Mouse (Mus musculus): ENCODE results near the gene Mknk2.

Gene Mknk2

DNA sequence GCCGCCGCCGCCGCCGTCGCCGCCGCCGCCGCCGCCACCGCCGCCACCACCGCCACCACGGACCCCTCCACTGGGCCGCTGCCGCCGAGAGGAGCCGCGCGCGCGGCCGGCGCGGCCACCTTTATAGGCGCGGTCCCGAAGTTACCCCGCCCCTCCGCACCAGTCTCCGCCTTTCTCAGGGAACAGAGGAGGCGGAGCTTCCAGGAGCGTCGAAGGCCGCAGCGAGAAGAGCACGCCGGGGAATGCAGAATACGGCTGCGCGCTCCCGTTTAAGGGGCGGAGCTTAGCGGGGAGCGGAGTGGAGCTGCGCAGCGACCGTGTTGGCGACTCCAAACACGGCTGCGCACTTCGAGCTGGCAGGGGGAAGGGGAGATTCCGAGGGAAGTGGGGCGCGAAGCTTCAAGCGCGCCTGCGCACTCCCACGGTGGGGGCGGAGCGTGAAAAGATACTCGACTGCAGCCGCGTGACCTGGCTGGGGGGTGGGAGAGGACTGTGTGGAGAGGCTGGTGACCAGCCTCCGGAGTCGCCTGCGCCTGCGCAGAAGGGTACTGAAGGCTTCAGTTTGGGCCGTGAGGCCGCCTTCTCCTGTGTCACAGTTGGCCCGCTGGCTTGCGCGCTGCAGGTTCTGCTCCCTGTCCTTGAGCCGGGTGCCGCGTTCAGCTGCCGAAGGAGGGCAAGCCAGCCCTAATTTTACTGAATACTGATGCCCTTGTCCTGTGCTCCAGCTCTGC, 1.5 kb downstream of the Mknk2 start:
- H3K27me3 ChIP-seq (ENCODE audit: insufficient read depth, low read length): no peaks in the 10 kb centered on the region
- peaks cover 74% of the 10 kb centered on the region for H3K4me1 ChIP-seq (replicated peaks; ENCODE audit: low read depth, low read length)
- no peak for TF ChIP-seq CTCF (conservative IDR thresholded peaks at IDR 0.05; ENCODE audit: low read length)
- H3K36me3 ChIP-seq (ENCODE audit: insufficient read depth, low read length): peaks cover 37% of the 10 kb centered on the region
- peak overlapping the region; percentile 87 for H3K4me3 ChIP-seq (replicated peaks; ENCODE audit: low read length)
- no peaks in the 10 kb centered on the region for H3K9me3 ChIP-seq (ENCODE audit: low read length)

DNA sequence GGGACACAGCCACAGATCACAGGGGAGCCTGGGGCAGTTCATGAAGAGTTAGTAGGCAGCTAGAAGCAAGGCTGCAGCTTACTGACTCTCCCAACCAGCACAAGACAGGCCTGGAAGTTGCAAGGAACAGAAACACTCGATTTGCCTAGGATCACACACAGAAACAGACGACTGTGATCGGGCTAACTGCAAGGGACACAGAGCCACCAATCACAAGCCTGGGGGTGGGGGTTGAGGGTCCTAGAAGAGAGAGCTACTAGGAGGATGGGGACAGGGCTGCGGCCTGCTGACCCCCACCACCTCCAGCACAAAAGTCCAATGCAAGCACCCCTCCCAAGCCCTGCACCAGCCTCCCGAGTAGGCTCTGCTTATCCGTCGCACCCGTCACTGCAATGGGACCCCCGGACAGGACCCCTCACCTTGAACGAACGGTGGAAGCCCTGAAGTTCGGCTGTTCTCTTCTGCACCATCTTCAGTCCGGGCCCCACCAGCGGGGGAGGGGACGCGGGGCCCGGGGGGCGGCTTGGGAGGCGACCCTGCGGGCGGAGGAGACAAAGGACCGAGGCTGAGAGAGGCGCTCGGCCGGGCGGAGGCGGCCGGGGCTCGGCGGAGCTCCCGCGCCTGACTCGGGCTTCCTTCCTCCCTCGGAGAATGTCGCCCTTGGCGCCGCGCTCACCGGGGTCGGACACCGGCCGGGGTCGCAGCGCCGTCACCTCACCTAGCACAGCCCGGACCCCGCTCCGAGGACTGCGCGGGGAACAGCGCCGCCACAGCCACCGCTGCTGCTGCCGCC, 2.3 kb downstream of the Mknk2 start:
- Histone ChIP-seq H3K27me3 (ENCODE audit: insufficient read depth, low read length) (no peaks in the 10 kb centered on the region), H3K9me3 (ENCODE audit: low read length) (no peaks in the 10 kb centered on the region), H3K4me3 (replicated peaks; ENCODE audit: low read length) (peak overlapping the region; percentile 87)

DNA sequence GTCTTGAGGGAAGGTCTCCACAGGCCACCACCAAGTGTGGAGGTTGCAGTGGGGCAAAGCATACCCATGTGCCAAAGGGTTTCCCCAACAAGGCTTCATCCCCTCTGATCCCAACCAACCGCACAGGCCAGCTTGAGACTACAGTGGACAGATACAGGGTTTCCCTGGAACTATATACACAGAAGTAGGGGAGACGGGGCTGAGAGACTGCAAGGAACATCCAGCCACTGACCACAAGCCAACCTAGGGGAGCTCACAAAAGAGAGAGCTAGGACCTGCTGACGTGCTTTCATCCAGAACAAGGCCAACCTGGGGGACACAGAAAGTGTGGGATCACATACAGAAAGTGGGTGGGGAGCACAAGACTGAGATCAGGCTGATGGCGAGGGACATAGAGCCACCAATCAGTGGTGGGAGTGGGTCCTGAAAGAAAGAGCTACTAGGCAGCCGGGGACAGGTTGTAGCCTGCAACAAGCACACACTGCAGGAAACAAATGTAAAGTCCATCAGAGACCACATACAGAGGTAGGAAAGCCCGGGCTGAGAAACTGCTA, 3.0 kb downstream of the Mknk2 start:
- no peak for TF ChIP-seq POU5F1 (IDR thresholded peaks at IDR 0.05; ENCODE audit: borderline replicate concordance, low read length)
- TF ChIP-seq NANOG (IDR thresholded peaks at IDR 0.05; ENCODE audit: borderline replicate concordance, low read length): no peak
- no peak for TF ChIP-seq CTCF (conservative IDR thresholded peaks at IDR 0.05; ENCODE audit: low read length)
- no peaks in the 10 kb centered on the region for H3K9me3 ChIP-seq (ENCODE audit: low read length)
- H3K4me1 ChIP-seq (replicated peaks; ENCODE audit: low read depth, low read length): peaks cover 69% of the 10 kb centered on the region
- no peaks in the 10 kb centered on the region for H3K27me3 ChIP-seq (ENCODE audit: insufficient read depth, low read length)
- peak overlapping the region; percentile 87 for H3K4me3 ChIP-seq (replicated peaks; ENCODE audit: low read length)
- peaks cover 52% of the 10 kb centered on the region for H3K36me3 ChIP-seq (ENCODE audit: insufficient read depth, low read length)

More for the DNA sequence above, 2.3 kb downstream of the Mknk2 start:
- Histone ChIP-seq H3K4me1 (replicated peaks; ENCODE audit: low read depth, low read length) (peaks cover 74% of the 10 kb centered on the region), H3K36me3 (ENCODE audit: insufficient read depth, low read length) (peaks cover 45% of the 10 kb centered on the region)
- TF ChIP-seq CTCF (conservative IDR thresholded peaks at IDR 0.05; ENCODE audit: low read length) (no peak), POU5F1 (IDR thresholded peaks at IDR 0.05; ENCODE audit: borderline replicate concordance, low read length) (no peak), NANOG (IDR thresholded peaks at IDR 0.05; ENCODE audit: borderline replicate concordance, low read length) (no peak)

DNA sequence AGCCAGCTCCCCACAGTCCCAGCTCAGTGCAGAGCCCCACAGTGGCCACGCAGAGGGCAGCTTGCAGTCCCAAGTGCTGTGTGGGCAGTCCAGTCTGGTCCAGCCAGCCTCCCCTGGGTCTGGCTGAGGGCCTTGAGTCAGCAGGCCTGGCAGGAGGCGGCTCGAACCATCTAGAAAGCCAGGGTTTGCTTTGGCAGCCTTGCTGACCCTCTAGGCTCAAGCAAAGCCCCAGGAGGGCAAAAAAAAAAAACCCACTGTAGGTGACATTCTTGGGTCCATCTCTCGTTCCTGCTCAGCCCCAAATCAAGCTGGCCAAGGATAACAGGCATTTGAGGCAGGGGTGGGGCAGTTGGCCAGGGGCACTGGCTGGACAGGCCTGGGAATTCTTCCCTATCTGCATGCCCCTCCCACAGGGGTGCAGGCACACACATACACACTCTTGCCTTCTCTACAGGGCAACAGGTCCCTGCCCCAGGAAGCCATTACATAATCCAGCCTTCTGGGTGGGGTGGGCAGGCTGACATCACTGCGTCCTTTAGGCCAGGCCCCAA, 3.7 kb downstream of the Mknk2 start:
- Histone ChIP-seq H3K4me3 (replicated peaks; ENCODE audit: low read length) (peak overlapping the region; percentile 87; the same call in 1 of the 2 replicates), H3K9me3 (ENCODE audit: low read length) (no peaks in the 10 kb centered on the region), H3K36me3 (ENCODE audit: insufficient read depth, low read length) (peaks cover 58% of the 10 kb centered on the region), H3K27me3 (ENCODE audit: insufficient read depth, low read length) (no peaks in the 10 kb centered on the region), H3K4me1 (replicated peaks; ENCODE audit: low read depth, low read length) (peaks cover 69% of the 10 kb centered on the region)
- no peak for TF ChIP-seq POU5F1 (IDR thresholded peaks at IDR 0.05; ENCODE audit: borderline replicate concordance, low read length)
- no peak for TF ChIP-seq NANOG (IDR thresholded peaks at IDR 0.05; ENCODE audit: borderline replicate concordance, low read length)

DNA sequence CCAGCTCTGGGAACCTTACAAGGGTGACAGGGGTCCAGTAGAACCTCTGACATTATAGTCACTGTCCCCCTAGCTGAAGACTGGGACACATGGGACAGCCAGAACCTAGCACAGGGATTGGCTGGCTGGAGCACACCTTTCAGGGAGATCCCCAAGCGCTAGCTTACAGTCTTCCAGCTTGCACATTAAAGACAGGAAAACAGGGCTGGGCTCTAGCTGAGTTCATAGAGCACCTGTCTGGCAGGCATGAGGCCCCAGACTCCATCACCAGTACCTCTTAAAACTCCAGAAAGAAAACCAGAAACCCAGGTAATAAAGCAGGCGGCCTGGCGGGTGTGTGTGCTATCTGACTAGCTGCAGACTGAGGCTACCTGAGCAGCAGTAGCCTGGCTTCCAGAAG, 4.2 kb downstream of the Mknk2 start:
- Histone ChIP-seq H3K27me3 (ENCODE audit: insufficient read depth, low read length) (no peaks in the 10 kb centered on the region), H3K4me3 (replicated peaks; ENCODE audit: low read length) (no peak overlapping the region), H3K9me3 (ENCODE audit: low read length) (no peaks in the 10 kb centered on the region), H3K4me1 (replicated peaks; ENCODE audit: low read depth, low read length) (peaks cover 69% of the 10 kb centered on the region), H3K36me3 (ENCODE audit: insufficient read depth, low read length) (peaks cover 64% of the 10 kb centered on the region)
- TF ChIP-seq NANOG (IDR thresholded peaks at IDR 0.05; ENCODE audit: borderline replicate concordance, low read length) (no peak), CTCF (conservative IDR thresholded peaks at IDR 0.05; ENCODE audit: low read length) (no peak), POU5F1 (IDR thresholded peaks at IDR 0.05; ENCODE audit: borderline replicate concordance, low read length) (no peak)

DNA sequence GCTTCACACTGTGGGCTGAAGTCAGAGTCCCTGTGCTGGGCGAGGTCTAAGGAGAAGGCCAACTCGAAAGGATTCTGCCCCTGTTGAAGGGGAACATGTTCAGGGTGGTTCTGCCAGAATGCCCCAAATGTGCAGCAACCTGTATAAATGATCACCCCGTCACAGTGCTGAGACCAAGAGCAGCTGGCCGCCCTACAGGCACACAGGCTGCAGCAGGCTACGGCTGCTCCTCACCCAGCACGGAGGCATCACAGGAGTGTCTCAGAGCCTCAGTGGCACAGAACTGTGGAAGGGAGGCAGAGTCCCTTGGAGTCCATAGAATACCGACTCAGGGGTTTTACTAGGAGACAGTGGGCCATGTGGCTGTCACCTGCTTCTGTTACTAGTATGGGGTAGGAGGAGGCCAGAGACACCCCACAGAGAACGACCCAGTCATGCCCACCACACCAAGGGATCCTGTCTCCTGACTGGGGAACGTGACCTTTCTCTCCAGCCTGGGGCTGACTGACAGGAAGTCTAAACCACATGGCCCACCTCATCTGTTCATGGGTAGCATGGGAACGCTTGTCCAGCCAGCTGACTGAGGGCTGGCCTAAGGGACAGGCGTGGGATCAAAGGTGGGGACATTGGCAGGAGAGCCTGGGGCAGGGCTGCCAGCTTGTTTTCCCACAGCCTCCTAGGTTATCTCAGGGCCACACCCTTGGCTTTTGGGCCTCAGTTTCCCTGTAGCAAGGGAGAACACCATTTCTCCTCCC, 5.8 kb downstream of the Mknk2 start:
- no peaks in the 10 kb centered on the region for H3K9me3 ChIP-seq (ENCODE audit: low read length)
- no peak overlapping the region for H3K4me3 ChIP-seq (replicated peaks; ENCODE audit: low read length)
- TF ChIP-seq NANOG (IDR thresholded peaks at IDR 0.05; ENCODE audit: borderline replicate concordance, low read length) (no peak), POU5F1 (IDR thresholded peaks at IDR 0.05; ENCODE audit: borderline replicate concordance, low read length) (no peak), CTCF (conservative IDR thresholded peaks at IDR 0.05; ENCODE audit: low read length) (no peak)
- H3K36me3 ChIP-seq (ENCODE audit: insufficient read depth, low read length): peaks cover 80% of the 10 kb centered on the region
- H3K27me3 ChIP-seq (ENCODE audit: insufficient read depth, low read length): no peaks in the 10 kb centered on the region
- H3K4me1 ChIP-seq (replicated peaks; ENCODE audit: low read depth, low read length): peaks cover 69% of the 10 kb centered on the region

DNA sequence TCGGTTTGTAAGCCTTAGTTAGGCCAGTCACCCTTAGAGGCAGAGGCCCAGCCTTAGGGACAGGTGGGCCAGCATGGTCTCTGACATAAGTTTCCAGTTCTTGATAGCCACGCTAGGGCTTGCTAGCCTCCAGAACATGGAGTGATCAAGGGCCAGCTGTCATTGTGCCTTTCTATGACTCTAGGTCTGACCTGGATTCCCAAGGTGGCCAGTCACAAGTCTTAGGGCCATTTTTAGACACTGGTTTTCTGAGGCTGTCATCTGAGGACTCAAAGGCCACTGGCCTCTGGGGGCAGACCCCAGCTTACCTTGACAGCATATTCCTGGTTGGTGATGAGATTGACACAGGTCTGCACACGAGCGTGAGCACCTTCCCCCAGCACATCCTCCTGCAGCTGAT, 6.7 kb downstream of the Mknk2 start:
- Histone ChIP-seq H3K9me3 (ENCODE audit: low read length) (no peaks in the 10 kb centered on the region), H3K36me3 (ENCODE audit: insufficient read depth, low read length) (peaks cover 88% of the 10 kb centered on the region), H3K4me3 (replicated peaks; ENCODE audit: low read length) (no peak overlapping the region), H3K27me3 (ENCODE audit: insufficient read depth, low read length) (no peaks in the 10 kb centered on the region), H3K4me1 (replicated peaks; ENCODE audit: low read depth, low read length) (peaks cover 73% of the 10 kb centered on the region)
- TF ChIP-seq CTCF (conservative IDR thresholded peaks at IDR 0.05; ENCODE audit: low read length) (no peak), POU5F1 (IDR thresholded peaks at IDR 0.05; ENCODE audit: borderline replicate concordance, low read length) (no peak), NANOG (IDR thresholded peaks at IDR 0.05; ENCODE audit: borderline replicate concordance, low read length) (no peak)

DNA sequence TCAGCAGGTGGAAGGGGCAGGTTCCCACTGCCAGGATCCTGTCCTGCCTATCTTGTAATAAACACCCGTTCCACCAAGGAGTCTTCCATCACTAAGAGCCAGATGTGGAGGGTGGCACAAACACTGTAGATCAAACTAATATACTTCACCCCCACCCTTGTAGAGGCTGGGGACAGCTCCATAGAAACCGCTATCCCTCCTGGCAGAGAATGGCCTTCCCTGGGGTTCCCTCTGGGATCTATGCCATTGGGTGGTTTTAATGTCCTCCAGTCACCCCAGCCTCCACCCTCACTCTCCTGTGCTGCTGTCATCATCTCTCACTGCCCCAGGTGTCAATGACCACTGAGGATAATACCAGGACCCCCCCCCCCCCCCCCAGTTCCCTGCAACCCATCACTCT, 7.4 kb downstream of the Mknk2 start:
- Histone ChIP-seq H3K4me1 (replicated peaks; ENCODE audit: low read depth, low read length) (peaks cover 80% of the 10 kb centered on the region), H3K4me3 (replicated peaks; ENCODE audit: low read length) (no peak overlapping the region), H3K9me3 (ENCODE audit: low read length) (no peaks in the 10 kb centered on the region), H3K36me3 (ENCODE audit: insufficient read depth, low read length) (peaks cover 94% of the 10 kb centered on the region), H3K27me3 (ENCODE audit: insufficient read depth, low read length) (no peaks in the 10 kb centered on the region)
- TF ChIP-seq CTCF (conservative IDR thresholded peaks at IDR 0.05; ENCODE audit: low read length) (no peak), POU5F1 (IDR thresholded peaks at IDR 0.05; ENCODE audit: borderline replicate concordance, low read length) (no peak), NANOG (IDR thresholded peaks at IDR 0.05; ENCODE audit: borderline replicate concordance, low read length) (no peak)
